33 mouse cellular contexts compared by ENCODE assay signal in genomic region chr2:77974366-77974765, GRCm38 (mm10).
"Had no signal": no experiment of that assay in that cellular context is flagged by ENCODE, and none has a peak within 500 bp of the region (broad histone marks: within the 10 kb centered on the region; RNA-seq: fewer than 3 reads in every experiment).

No protein-coding gene starts in this region.

- H3K27me3 ChIP-seq: heart, embryonic 12.5 days; heart, embryonic 13.5 days; heart, embryonic 15.5 days; hindbrain, embryonic 12.5 days; hindbrain, embryonic 13.5 days; hindbrain, embryonic 15.5 days; kidney, embryonic 15.5 days had no signal

- H3K4me2 ChIP-seq: heart, embryonic 12.5 days; heart, embryonic 13.5 days; heart, embryonic 15.5 days; hindbrain, embryonic 12.5 days; hindbrain, embryonic 13.5 days; hindbrain, embryonic 14.5 days; hindbrain, embryonic 15.5 days; kidney, embryonic 15.5 days had no signal

- H3K36me3 ChIP-seq: heart, embryonic 12.5 days; heart, embryonic 13.5 days; heart, embryonic 15.5 days; hindbrain, embryonic 10.5 days; hindbrain, embryonic 12.5 days; hindbrain, embryonic 13.5 days; hindbrain, embryonic 15.5 days; kidney, embryonic 15.5 days had no signal

- H3K4me3 ChIP-seq: heart, embryonic 12.5 days; heart, embryonic 13.5 days; heart, embryonic 15.5 days; hindbrain, embryonic 10.5 days; hindbrain, embryonic 12.5 days; hindbrain, embryonic 13.5 days; hindbrain, embryonic 15.5 days; kidney, embryonic 15.5 days; layer of hippocampus, adult 2 months; left cerebral cortex, adult 2 months had no signal

- H3K4me1 ChIP-seq: heart, embryonic 12.5 days; heart, embryonic 13.5 days; heart, embryonic 15.5 days; hindbrain, embryonic 10.5 days; hindbrain, embryonic 12.5 days; hindbrain, embryonic 13.5 days; hindbrain, embryonic 15.5 days; kidney, embryonic 15.5 days had no signal

- ATAC-seq: hindbrain, embryonic 16.5 days; hindbrain, postnatal 0 days; inflammation-experienced regulatory T-cells, adult 6 months; intestine, embryonic 16.5 days; intestine, postnatal 0 days had no signal

- H3K27ac ChIP-seq: heart, embryonic 13.5 days; heart, embryonic 15.5 days; hindbrain, embryonic 10.5 days; hindbrain, embryonic 12.5 days; hindbrain, embryonic 13.5 days; hindbrain, embryonic 14.5 days; hindbrain, embryonic 15.5 days; hindbrain, postnatal 0 days; kidney, embryonic 15.5 days; kidney, postnatal 0 days; layer of hippocampus, adult 2 months had no signal

- H3K9me3 ChIP-seq: heart, embryonic 15.5 days; hindbrain, embryonic 12.5 days; hindbrain, embryonic 13.5 days; hindbrain, embryonic 15.5 days; kidney, embryonic 15.5 days had no signal

- DNase-seq: heart, postnatal 10 days; heart, postnatal 14 days; heart, postnatal 36 days; heart, postnatal 4 days; kidney, adult 11 months; kidney, adult 18-20 months; kidney, adult 2 months; kidney, adult 8-10 months; kidney, adult 9 months; kidney, postnatal 10 days; kidney, postnatal 14 days; kidney, postnatal 25 days; kidney, postnatal 36 days; kidney, postnatal 4 days; layer of hippocampus, adult 9-11 months; layer of hippocampus, postnatal 36 days had no signal

- H3K9ac ChIP-seq: heart, embryonic 12.5 days; heart, embryonic 13.5 days; heart, embryonic 15.5 days; hindbrain, embryonic 12.5 days; hindbrain, embryonic 13.5 days; hindbrain, embryonic 14.5 days; hindbrain, embryonic 15.5 days; kidney, embryonic 15.5 days had no signal
